Mouse (Mus musculus) spleen, adult 18-20 months (tissue): ENCODE measurements at regions not wholly inside any gene's neighbourhood (a gene's known extent, or its start where the extent isn't known, plus 50 kb on each side); places are given as distances from the start of the nearest gene placed in this dataset.

Source experiments
- DNase-seq, 2 experiments: peaks; one replicate each; pipeline ENCODE4 v3.0.0; 2022; ENCODE audit warnings: mixed read lengths in 2 of 2

GRCm38 (mm10) chr10:23477104-23477503 lies 126.5 kb upstream of the Eya4 start:
- DNase-seq: no peak

GRCm38 (mm10) chr10:23450997-23451396 lies 100.4 kb upstream of the Eya4 start:
- DNase-seq: no peak

GRCm38 (mm10) chr10:23450647-23450979 lies 100.0 kb upstream of the Eya4 start:
- DNase-seq: no peak

- no peak for DNase-seq
Observed at GRCm38 (mm10) chr10:23449860-23450646, 99.5 kb upstream of the Eya4 start.

- DNase-seq: no peak
Observed at GRCm38 (mm10) chr10:23448976-23449859, 98.6 kb upstream of the Eya4 start.

- no peak for DNase-seq
Observed at GRCm38 (mm10) chr10:23430376-23430775, 79.8 kb upstream of the Eya4 start.

- no peak for DNase-seq
Observed at GRCm38 (mm10) chr10:23413794-23414518, 63.4 kb upstream of the Eya4 start.

GRCm38 (mm10) chr10:23403351-23403938 lies 52.9 kb upstream of the Eya4 start:
- DNase-seq: no peak
